Mouse (Mus musculus): ENCODE data around the gene Vat1l. TPM values are rescaled to one million over a fixed set of nuclear protein-coding genes. Genes with fewer than 3 reads are reported as not detected.

The Vat1l gene
- 11.1 and 12.2 TPM in 2 replicates for polyA plus RNA-seq (2014; fragmentation: Nextera tagmentation; extraction: Ambion mirVana)

- under 1% methylated on average over 39 of the region's 39 CpGs for WGBS
- H3K4me1 ChIP-seq (replicated peaks; ENCODE audit: control insufficient read depth, insufficient read depth, low read length), result no peaks in the 10 kb centered on the region
These were observed at the start of gene Vat1l for GRCm38 (mm10) chr8:114205221-114205901. TSS of gene Vat1l (plus strand) at chr8:114205612.

GRCm38 (mm10) chr8:114158586-114158985, 46.8 kb upstream of the Vat1l start:
- no peaks in the 10 kb centered on the region for H3K36me3 ChIP-seq (ENCODE audit: control insufficient read depth, insufficient read depth, low read length)
- H3K9ac ChIP-seq (ENCODE audit: low read depth, low read length), result no peak overlapping the region
- no peaks in the 10 kb centered on the region for H3K9me3 ChIP-seq (ENCODE audit: control insufficient read depth, low read length)
- H3K27ac ChIP-seq (ENCODE audit: low read depth, low read length), result no peak overlapping the region
- no peak overlapping the region for H3K4me2 ChIP-seq (replicated peaks; ENCODE audit: low read depth, low read length)
- DNase-seq (ENCODE audit: low spot score), result no peak
- WGBS, result 78% methylated on average over 2 of the region's 2 CpGs
- ATAC-seq (ENCODE audit: low FRiP score), result no peak
- H3K4me3 ChIP-seq (ENCODE audit: low read depth, low read length), result no peak overlapping the region
- H3K27me3 ChIP-seq (ENCODE audit: control insufficient read depth, insufficient read depth, low read length), result no peaks in the 10 kb centered on the region
- no peaks in the 10 kb centered on the region for H3K4me1 ChIP-seq (replicated peaks; ENCODE audit: control insufficient read depth, insufficient read depth, low read length)

More at GRCm38 (mm10) chr8:114205221-114205901, at the start of gene Vat1l:
- H3K27me3 ChIP-seq (ENCODE audit: control insufficient read depth, insufficient read depth, low read length), result no peaks in the 10 kb centered on the region
- peak within 1 kb of the TSS; percentile 57 for H3K4me3 ChIP-seq (ENCODE audit: low read depth, low read length)
- peak within 1 kb of the TSS; percentile 53 for H3K9ac ChIP-seq (ENCODE audit: low read depth, low read length)
- H3K36me3 ChIP-seq (ENCODE audit: control insufficient read depth, insufficient read depth, low read length), result no peaks in the 10 kb centered on the region
- H3K4me2 ChIP-seq (replicated peaks; ENCODE audit: low read depth, low read length), result peak within 1 kb of the TSS; percentile 88
- DNase-seq (ENCODE audit: low spot score), result peak; percentile 79
- peak; percentile 93 for ATAC-seq (ENCODE audit: low FRiP score)
- H3K27ac ChIP-seq (ENCODE audit: low read depth, low read length), result no peak within 1 kb of the TSS
- no peaks in the 10 kb centered on the region for H3K9me3 ChIP-seq (ENCODE audit: control insufficient read depth, low read length)

GRCm38 (mm10) chr8:114159666-114160065, 45.7 kb upstream of the Vat1l start:
- no peak for DNase-seq (ENCODE audit: low spot score)
- no peaks in the 10 kb centered on the region for H3K4me1 ChIP-seq (replicated peaks; ENCODE audit: control insufficient read depth, insufficient read depth, low read length)
- H3K36me3 ChIP-seq (ENCODE audit: control insufficient read depth, insufficient read depth, low read length), result no peaks in the 10 kb centered on the region
- no peaks in the 10 kb centered on the region for H3K27me3 ChIP-seq (ENCODE audit: control insufficient read depth, insufficient read depth, low read length)
- H3K9ac ChIP-seq (ENCODE audit: low read depth, low read length), result no peak overlapping the region
- no peaks in the 10 kb centered on the region for H3K9me3 ChIP-seq (ENCODE audit: control insufficient read depth, low read length)
- no peak for ATAC-seq (ENCODE audit: low FRiP score)
- H3K4me3 ChIP-seq (ENCODE audit: low read depth, low read length), result no peak overlapping the region
- WGBS, result 88% methylated on average over 3 of the region's 3 CpGs
- no peak overlapping the region for H3K27ac ChIP-seq (ENCODE audit: low read depth, low read length)
- no peak overlapping the region for H3K4me2 ChIP-seq (replicated peaks; ENCODE audit: low read depth, low read length)

- no peak overlapping the region for H3K4me2 ChIP-seq (replicated peaks; ENCODE audit: low read depth, low read length)
- no peak overlapping the region for H3K4me3 ChIP-seq (ENCODE audit: low read depth, low read length)
- H3K9me3 ChIP-seq (ENCODE audit: control insufficient read depth, low read length), result no peaks in the 10 kb centered on the region
- no peaks in the 10 kb centered on the region for H3K36me3 ChIP-seq (ENCODE audit: control insufficient read depth, insufficient read depth, low read length)
- H3K9ac ChIP-seq (ENCODE audit: low read depth, low read length), result no peak overlapping the region
- no peaks in the 10 kb centered on the region for H3K4me1 ChIP-seq (replicated peaks; ENCODE audit: control insufficient read depth, insufficient read depth, low read length)
- no peak for ATAC-seq (ENCODE audit: low FRiP score)
- H3K27ac ChIP-seq (ENCODE audit: low read depth, low read length), result no peak overlapping the region
- no peaks in the 10 kb centered on the region for H3K27me3 ChIP-seq (ENCODE audit: control insufficient read depth, insufficient read depth, low read length)
- 90% methylated on average over 3 of the region's 3 CpGs for WGBS
- no peak for DNase-seq (ENCODE audit: low spot score)
These were observed 41.5 kb upstream of the Vat1l start for GRCm38 (mm10) chr8:114163871-114164270.

GRCm38 (mm10) chr8:114164444-114165096, 40.8 kb upstream of the Vat1l start:
- no peaks in the 10 kb centered on the region for H3K9me3 ChIP-seq (ENCODE audit: control insufficient read depth, low read length)
- WGBS, result 88% methylated on average over 6 of the region's 6 CpGs
- no peak overlapping the region for H3K4me2 ChIP-seq (replicated peaks; ENCODE audit: low read depth, low read length)
- no peaks in the 10 kb centered on the region for H3K4me1 ChIP-seq (replicated peaks; ENCODE audit: control insufficient read depth, insufficient read depth, low read length)
- no peak for ATAC-seq (ENCODE audit: low FRiP score)
- no peaks in the 10 kb centered on the region for H3K36me3 ChIP-seq (ENCODE audit: control insufficient read depth, insufficient read depth, low read length)
- no peak for DNase-seq (ENCODE audit: low spot score)
- no peak overlapping the region for H3K4me3 ChIP-seq (ENCODE audit: low read depth, low read length)
- H3K9ac ChIP-seq (ENCODE audit: low read depth, low read length), result no peak overlapping the region
- no peaks in the 10 kb centered on the region for H3K27me3 ChIP-seq (ENCODE audit: control insufficient read depth, insufficient read depth, low read length)
- no peak overlapping the region for H3K27ac ChIP-seq (ENCODE audit: low read depth, low read length)

GRCm38 (mm10) chr8:114165741-114166140, 39.7 kb upstream of the Vat1l start:
- ATAC-seq (ENCODE audit: low FRiP score), result no peak
- 62% methylated on average over 2 of the region's 2 CpGs for WGBS
- Histone ChIP-seq H3K4me3 (ENCODE audit: low read depth, low read length) (no peak overlapping the region), H3K9ac (ENCODE audit: low read depth, low read length) (no peak overlapping the region), H3K9me3 (ENCODE audit: control insufficient read depth, low read length) (no peaks in the 10 kb centered on the region), H3K27ac (ENCODE audit: low read depth, low read length) (no peak overlapping the region), H3K27me3 (ENCODE audit: control insufficient read depth, insufficient read depth, low read length) (no peaks in the 10 kb centered on the region), H3K4me2 (replicated peaks; ENCODE audit: low read depth, low read length) (no peak overlapping the region), H3K36me3 (ENCODE audit: control insufficient read depth, insufficient read depth, low read length) (no peaks in the 10 kb centered on the region), H3K4me1 (replicated peaks; ENCODE audit: control insufficient read depth, insufficient read depth, low read length) (no peaks in the 10 kb centered on the region)
- DNase-seq (ENCODE audit: low spot score), result no peak

GRCm38 (mm10) chr8:114176721-114177120, 28.7 kb upstream of the Vat1l start:
- Histone ChIP-seq H3K36me3 (ENCODE audit: control insufficient read depth, insufficient read depth, low read length) (no peaks in the 10 kb centered on the region), H3K27ac (ENCODE audit: low read depth, low read length) (no peak overlapping the region), H3K4me2 (replicated peaks; ENCODE audit: low read depth, low read length) (no peak overlapping the region), H3K27me3 (ENCODE audit: control insufficient read depth, insufficient read depth, low read length) (no peaks in the 10 kb centered on the region), H3K4me1 (replicated peaks; ENCODE audit: control insufficient read depth, insufficient read depth, low read length) (no peaks in the 10 kb centered on the region), H3K9me3 (ENCODE audit: control insufficient read depth, low read length) (no peaks in the 10 kb centered on the region), H3K9ac (ENCODE audit: low read depth, low read length) (no peak overlapping the region), H3K4me3 (ENCODE audit: low read depth, low read length) (no peak overlapping the region)
- no peak for DNase-seq (ENCODE audit: low spot score)
- ATAC-seq (ENCODE audit: low FRiP score), result no peak
- WGBS, result 65% methylated on average over 3 of the region's 3 CpGs

GRCm38 (mm10) chr8:114193334-114193733, 12.1 kb upstream of the Vat1l start:
- Histone ChIP-seq H3K9me3 (ENCODE audit: control insufficient read depth, low read length) (no peaks in the 10 kb centered on the region), H3K36me3 (ENCODE audit: control insufficient read depth, insufficient read depth, low read length) (no peaks in the 10 kb centered on the region), H3K4me3 (ENCODE audit: low read depth, low read length) (no peak overlapping the region), H3K27me3 (ENCODE audit: control insufficient read depth, insufficient read depth, low read length) (no peaks in the 10 kb centered on the region), H3K9ac (ENCODE audit: low read depth, low read length) (no peak overlapping the region), H3K4me2 (replicated peaks; ENCODE audit: low read depth, low read length) (no peak overlapping the region), H3K4me1 (replicated peaks; ENCODE audit: control insufficient read depth, insufficient read depth, low read length) (no peaks in the 10 kb centered on the region), H3K27ac (ENCODE audit: low read depth, low read length) (no peak overlapping the region)
- WGBS, result 93% methylated on average over 5 of the region's 5 CpGs
- DNase-seq (ENCODE audit: low spot score) (no peak), ATAC-seq (ENCODE audit: low FRiP score) (no peak)

GRCm38 (mm10) chr8:114198990-114199389, 6.4 kb upstream of the Vat1l start:
- no peak overlapping the region for H3K4me3 ChIP-seq (ENCODE audit: low read depth, low read length)
- 63% methylated on average over 2 of the region's 2 CpGs for WGBS

More at GRCm38 (mm10) chr8:114198990-114199389, 6.4 kb upstream of the Vat1l start:
- H3K27me3 ChIP-seq (ENCODE audit: control insufficient read depth, insufficient read depth, low read length), result no peaks in the 10 kb centered on the region
- H3K27ac ChIP-seq (ENCODE audit: low read depth, low read length), result no peak overlapping the region
- DNase-seq (ENCODE audit: low spot score) (no peak), ATAC-seq (ENCODE audit: low FRiP score) (no peak)
- no peaks in the 10 kb centered on the region for H3K4me1 ChIP-seq (replicated peaks; ENCODE audit: control insufficient read depth, insufficient read depth, low read length)
- no peaks in the 10 kb centered on the region for H3K36me3 ChIP-seq (ENCODE audit: control insufficient read depth, insufficient read depth, low read length)
- no peak overlapping the region for H3K4me2 ChIP-seq (replicated peaks; ENCODE audit: low read depth, low read length)
- no peaks in the 10 kb centered on the region for H3K9me3 ChIP-seq (ENCODE audit: control insufficient read depth, low read length)
- H3K9ac ChIP-seq (ENCODE audit: low read depth, low read length), result no peak overlapping the region

All from hindbrain, embryonic 11.5 days (tissue).